Mouse (Mus musculus): ENCODE results near the gene Ntrk2.
"Not testable (repeated sequence)": the region's sequence is repeated elsewhere in the genome, so short reads cannot be mapped to it uniquely, and the experiment has no call there.

Gene Ntrk2

GRCm38 (mm10) chr13:59041013-59041764, 234.8 kb downstream of the Ntrk2 start:
- no peak for DNase-seq (ENCODE audit: low read depth)

DNA sequence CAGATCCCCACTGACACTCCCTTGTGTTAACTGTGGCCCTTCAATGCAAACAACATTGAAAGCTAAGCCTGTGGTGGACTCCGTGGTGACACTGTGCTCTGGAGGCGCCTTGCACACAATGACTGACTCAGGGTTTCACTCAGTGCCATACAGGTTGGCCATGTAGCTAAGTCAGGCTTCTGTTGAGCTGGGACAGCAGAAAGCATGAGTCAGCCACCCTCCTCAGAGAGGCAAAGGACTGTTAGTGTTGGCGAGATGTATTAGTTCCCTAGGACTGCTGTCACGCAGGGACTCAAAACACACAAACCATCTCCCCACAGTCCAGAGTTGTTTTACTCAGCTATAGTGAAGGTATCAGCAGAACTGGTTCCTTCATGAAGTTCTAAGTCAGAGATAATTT, 245.8 kb downstream of the Ntrk2 start:
- no peak for DNase-seq (ENCODE audit: low read depth)

DNA sequence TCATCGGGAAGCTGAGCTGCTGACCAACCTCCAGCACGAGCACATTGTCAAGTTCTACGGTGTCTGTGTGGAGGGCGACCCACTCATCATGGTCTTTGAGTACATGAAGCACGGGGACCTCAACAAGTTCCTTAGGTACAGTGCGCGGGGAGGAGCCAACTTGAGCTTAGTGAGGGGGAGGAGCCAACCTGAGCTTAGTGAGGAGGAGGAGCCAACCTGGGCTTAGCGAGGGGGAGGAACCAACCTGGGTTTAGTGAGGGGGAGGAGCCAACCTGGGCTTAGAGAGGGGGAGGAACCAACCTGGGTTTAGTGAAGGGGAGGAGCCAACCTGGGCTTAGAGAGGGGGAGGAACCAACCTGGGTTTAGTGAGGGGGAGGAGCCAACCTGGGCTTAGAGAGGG, 248.0 kb downstream of the Ntrk2 start:
- DNase-seq (ENCODE audit: low read depth) = not testable (repeated sequence)

- DNase-seq (ENCODE audit: low read depth) = no peak
Measured at GRCm38 (mm10) chr13:59056859-59057258, 250.5 kb downstream of the Ntrk2 start.

DNA sequence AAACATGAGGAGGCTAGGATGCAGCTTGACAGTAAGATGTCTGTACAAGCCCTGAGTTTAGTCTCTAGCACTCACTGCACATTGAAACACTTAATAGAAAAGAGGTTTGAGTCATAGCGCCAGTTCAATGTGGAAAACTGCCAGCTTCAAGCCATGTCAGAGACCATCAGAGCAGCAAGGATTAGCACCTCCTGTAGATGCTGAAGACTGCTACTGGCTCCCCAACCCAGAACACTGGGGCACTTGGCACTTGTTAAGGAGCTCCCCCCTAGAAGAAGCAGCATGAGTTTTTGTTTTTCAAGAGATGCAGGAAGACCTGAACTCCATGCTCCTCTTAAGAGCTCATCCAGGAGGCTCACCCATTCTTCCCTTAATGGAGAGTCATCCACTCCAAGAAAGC, 251.5 kb downstream of the Ntrk2 start:
- DNase-seq (ENCODE audit: low read depth) = no peak

DNA sequence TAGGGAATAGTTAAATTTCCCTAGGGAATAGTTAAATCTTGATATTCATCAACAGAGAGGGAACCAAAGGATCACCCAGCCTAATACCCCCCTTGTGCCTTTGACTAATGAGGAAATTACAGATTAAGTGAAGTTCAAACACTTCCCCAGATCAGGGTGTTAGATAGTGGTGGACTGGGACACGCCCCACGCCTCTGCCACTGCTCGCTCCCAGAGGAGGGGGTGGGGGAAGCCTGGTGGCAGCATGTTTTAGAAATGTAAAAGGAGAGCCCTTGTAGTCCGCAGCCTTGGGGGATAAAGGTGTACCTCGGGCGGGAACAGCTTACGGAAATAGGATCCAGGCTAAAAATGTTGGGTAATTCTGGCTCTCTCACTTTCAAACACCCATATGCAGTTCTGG, 252.7 kb downstream of the Ntrk2 start:
- DNase-seq (ENCODE audit: low read depth) = no peak

DNA sequence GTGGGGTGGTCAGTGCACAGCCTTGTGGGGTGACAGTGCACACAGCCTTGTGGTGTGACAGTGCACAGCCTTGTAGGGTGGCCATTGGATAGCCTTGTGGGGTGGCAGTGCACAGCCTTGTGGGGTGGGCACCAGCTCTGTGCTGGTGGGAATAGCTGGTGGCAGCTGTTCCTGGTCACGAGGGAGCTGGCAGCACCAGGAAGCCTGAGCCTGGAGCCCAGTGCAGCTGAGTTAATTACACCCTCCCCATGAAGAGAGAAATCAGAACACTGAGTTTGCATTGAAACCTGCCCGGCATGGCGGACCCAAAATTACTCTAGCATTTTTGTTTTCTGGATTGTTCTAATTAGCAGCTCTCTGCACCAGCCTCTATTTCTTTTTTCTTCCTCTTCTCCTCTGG, 259.3 kb downstream of the Ntrk2 start:
- no peak for DNase-seq (ENCODE audit: low read depth)

- DNase-seq (ENCODE audit: low read depth) = no peak
Measured at GRCm38 (mm10) chr13:59073635-59074256, 267.4 kb downstream of the Ntrk2 start.

- no peak for DNase-seq (ENCODE audit: low read depth)
Measured at GRCm38 (mm10) chr13:59076489-59076888, 270.1 kb downstream of the Ntrk2 start.

DNA sequence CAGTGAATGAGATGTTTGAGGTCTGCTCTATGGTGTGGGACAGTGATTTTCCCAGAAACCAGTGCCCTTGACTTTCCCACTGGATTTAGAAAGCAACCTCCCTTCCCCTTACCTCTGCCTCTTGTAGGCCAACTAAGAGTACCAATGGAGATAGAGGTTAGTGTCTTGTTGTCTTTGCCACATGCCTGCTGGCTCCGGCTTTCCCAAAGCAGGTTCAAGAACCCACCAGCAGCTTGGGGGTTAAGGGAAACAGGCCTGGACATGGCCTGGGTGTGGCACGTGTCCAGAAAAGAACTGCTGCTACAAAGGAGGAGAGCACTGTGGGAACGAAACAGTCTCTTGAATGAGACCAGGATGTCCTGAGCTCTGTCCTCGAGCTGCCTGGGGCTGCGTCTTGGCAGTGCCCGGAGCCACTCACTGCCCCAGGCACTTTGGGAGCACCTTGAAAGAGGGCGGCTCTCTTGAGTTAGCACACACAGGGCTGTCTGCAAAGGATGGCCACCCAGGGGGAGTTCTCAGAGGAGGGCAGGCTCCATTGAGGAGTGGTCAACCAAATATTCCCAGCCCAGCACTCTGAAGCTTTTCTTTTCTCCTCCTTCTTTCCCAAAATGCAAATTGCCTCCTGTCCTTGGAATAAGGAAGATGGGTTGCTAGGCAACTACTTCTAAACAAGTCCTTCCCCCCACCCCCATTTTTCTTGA, 273.5 kb downstream of the Ntrk2 start:
- no peak for DNase-seq (ENCODE audit: low read depth)

DNA sequence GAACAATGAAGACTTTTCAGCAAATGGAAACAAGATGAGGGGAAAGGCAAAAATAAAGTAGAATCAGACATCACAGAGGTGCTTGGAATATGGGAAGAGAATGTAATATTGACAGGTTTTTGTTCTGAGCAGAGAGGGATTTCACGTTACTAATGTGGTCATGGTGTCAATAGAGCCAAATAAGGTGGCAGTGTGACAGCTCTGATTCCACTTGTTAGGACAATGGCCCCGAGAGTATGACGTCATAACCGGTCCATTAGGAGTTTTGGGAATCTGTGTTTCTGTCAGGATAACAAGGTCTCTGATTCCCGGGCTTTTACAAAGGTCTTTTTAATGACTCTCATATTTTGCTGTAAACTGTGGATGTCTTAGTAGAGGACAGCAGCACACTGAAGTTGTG, 274.1 kb downstream of the Ntrk2 start:
- no peak for DNase-seq (ENCODE audit: low read depth)

GRCm38 (mm10) chr13:59089016-59089415, 282.6 kb downstream of the Ntrk2 start:
- no peak for DNase-seq (ENCODE audit: low read depth)

GRCm38 (mm10) chr13:59091138-59091971, 285.0 kb downstream of the Ntrk2 start:
- DNase-seq (ENCODE audit: low read depth) = no peak

DNA sequence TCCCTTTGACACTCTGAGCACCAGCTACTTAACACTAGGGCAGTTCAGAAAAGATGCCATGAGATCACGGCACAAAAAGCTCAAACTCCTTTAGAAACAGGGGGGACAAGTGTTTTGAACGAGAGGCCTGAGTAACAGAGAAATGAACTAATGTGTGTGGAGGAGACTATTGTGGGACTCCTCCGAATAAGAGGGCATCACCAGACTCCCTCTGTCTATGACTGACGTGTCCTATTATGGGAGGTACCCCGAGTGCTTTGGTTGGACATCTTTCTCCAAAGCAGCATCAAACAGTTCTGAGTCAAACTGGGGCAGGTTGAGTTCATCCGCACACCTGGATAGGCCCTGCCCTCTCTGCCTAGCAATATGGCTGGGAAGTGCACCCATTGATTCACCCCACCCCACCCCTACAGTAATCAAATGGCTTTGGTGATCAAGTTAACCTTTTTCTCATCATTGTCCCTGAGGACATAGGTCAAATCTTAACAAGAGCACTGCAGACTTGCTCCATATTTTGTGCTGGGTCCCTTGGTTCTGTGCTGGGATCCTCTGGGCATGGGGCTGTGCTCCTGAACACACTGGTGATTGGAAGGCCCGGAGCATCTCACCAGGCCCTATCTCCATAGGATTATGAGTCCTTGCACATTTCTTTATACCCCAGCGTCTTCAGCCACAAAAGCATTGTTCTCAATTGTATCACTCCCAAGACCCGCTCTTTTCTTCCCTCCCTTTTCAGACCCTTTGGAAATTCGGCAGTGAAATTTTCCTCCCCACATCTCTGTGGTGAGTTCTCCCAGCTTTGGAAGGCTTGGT, 285.9 kb downstream of the Ntrk2 start:
- no peak for DNase-seq (ENCODE audit: low read depth)

DNA sequence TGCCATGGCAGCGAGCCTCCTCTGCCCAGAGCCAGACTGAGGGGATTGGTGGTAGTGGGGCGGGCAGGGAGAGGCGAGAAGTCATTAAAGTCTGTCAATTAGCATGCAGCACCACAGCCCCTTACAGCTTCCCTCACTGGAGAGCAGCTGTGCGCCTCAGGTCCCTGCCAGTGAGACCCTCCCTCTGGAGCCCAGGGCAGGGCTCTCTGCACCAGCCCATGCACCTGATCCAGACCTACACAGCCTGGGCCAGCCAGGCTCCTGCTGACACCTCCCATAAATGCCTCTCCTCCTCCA, 286.4 kb downstream of the Ntrk2 start:
- no peak for DNase-seq (ENCODE audit: low read depth)

- no peak for DNase-seq (ENCODE audit: low read depth)
Measured at GRCm38 (mm10) chr13:59094722-59095121, 288.4 kb downstream of the Ntrk2 start.

GRCm38 (mm10) chr13:59095811-59096391, 289.5 kb downstream of the Ntrk2 start:
- no peak for DNase-seq (ENCODE audit: low read depth)

GRCm38 (mm10) chr13:59100086-59100485, 293.7 kb downstream of the Ntrk2 start:
- no peak for DNase-seq (ENCODE audit: low read depth)

- DNase-seq (ENCODE audit: low read depth) = not testable (repeated sequence)
Measured at GRCm38 (mm10) chr13:59107791-59108190, 301.4 kb downstream of the Ntrk2 start.

DNA sequence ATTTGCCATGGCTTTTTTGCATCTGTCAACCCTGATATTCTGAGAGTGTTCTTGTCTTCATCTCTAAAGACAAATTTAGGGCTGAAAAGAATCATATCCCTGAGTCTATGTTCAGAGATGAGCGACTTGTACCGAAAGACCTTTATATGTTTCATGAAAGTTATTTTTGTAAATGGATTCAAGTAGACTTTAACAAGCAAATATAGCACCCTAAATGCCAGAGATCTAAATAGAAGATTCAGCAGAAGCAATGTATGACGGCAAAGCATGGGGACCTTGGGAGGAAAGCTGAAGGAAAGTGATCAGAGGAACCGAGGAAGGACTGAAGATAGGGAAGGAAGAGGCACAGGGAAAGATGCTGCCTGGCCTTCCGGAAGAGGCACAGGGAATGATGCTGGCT, 303.7 kb downstream of the Ntrk2 start:
- DNase-seq (ENCODE audit: low read depth) = no peak

DNA sequence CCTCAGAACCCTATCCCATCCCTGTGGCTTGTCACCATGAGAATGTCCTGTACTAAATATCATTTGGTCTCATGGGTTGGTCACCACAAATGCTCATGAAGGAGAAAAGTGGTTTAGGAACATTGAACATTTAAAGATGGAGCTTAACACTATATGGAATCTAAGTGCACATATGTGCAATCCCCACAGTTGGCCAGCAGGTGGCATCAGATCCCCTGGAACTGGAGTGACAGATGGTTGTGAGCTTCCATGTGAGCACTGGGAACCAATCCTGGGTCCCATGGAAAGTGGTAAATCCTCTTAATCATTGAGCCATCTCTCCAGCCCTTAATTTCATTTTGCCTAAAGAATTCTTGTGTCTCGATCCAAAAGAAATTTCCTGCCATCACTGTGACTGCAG, 308.3 kb downstream of the Ntrk2 start:
- no peak for DNase-seq (ENCODE audit: low read depth)

Data from c-Kit-positive CD71-positive TER-119-negative erythroid progenitor cells, embryonic 14.5 days (primary cell).